Mouse (Mus musculus) heart, adult 11 months (tissue): ENCODE measurements around the gene Pipox.
A peak's percentile ranks its signal among the peaks of the same experiment; 100 is the strongest.

ENCODE experiments used
- DNase-seq: peaks from one replicate; pipeline ENCODE4 v3.0.0; 2022

Gene Pipox

DNA sequence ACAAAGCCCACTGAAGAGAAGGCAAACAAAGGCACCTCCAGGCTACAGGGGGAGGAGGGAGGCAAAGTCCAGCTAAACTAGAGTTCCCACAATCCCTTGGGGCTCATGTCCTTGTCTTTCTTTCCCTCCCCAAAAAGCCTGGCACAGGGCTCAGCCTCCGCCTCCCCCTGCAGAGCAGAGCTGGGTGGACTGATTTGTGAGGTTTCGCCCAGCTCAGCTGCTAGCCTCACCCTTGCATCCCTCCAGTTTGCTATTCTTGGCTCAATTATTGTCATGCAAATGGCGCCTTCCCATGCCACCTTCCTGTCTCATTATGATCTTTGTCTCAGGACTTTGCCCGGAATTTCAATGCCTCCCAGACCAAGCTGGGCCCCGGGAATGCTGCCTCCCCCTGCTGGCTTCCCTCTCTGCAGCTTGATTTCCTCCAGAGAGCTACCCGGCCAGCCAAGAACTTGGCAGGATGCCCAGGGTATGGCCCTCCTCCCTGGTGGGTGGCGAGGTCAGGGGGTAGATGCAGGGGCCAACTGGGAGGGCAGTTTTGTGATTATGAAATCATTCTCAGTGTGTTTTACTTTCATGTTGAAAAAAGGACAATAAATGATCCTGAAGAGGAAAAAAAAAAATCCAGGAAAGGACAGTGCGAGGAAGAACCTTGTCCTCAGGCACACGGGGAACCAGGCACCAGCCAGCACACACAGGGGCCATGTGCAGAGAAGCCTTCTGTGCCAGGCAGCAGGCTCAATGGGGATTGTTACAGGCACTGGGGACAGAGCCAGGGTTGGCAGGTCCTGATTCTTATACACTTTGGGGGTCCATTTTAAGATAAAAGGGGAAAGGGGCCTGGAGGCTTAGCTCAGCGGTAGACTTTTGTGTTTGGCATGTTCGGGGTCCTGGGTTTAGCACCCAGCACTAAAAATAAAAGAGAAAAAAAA lies at the start of gene Pipox:
Gene Pipox (minus strand): TSS at position 310 of the 932 bp plus-strand sequence.
- DNase-seq = peak; percentile 98

DNA sequence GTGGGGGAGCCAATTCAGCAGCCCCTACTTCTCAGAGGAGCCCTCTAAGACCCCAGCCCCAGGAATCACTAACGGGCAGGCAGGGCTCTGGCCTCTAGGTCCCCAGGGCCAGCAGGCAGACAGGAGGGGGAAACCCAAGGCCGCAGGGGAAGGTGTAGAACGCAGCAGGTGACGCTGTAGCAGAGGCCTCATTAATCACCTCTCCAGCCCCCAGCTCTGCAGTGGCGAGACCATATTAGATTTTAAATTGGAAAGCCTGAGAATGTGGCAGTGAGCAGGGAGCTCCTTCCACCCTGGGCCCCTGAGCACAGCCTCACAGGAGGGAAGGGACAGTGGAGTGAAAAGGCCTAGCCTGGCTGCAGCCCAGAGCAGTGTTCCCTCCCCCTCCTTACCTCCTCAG lies 48.3 kb upstream of the Pipox start:
- no peak for DNase-seq

DNA sequence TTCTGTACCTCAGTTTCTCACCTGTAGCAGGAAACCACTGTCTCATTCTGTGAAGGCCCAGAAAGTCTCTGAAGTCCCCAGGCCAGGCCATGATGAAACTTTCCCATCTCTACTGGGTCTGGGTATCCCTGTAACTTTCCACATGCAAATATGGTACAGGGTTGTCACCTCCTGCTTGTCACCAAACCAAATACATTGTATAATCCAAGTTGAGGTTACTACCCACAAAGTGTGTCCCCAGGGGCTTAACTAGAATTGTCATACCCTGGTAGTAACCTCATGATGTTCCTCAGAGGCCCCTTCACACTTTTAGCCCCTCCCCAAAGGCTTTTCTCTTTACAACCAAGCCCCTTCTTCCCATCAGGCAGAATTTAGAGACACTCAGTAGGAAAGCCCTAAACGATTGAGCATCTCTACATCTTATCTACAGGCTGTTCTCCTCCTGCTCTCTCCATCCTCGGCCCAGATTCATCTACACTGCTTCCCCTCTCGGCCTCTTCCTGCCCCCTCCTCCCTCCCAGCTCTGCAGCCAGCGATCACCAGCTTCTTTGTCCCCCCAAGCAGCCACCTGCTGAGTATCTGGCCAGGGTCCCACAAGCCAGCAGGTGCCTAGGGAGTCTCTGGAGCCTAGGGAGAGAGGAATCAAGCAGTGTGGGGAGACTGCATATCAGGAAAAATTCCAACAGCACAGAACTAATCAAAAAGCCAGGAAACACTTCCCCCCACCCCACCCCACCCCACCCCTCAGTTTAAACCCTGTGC lies 43.9 kb upstream of the Pipox start:
- DNase-seq = no peak

DNA sequence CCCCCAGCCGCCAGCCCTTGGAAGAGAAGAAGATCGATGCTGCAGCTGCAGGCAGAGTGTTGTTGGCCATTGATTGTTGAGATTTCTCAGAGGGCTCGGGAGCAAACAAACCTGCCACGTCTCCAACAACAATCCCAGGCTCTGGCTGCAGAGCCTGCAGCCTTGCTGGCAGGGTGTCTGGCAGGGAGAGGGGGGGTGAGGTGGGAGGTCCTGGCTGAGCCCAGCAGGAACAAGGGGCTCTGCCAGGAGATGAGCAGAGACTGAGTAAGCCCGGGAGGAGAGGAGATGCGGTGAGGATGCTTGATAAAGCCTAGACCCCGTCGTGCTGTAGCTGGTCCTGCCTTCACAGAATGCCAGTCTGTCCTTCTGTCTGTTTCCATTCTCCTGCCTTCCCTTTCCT lies 43.0 kb upstream of the Pipox start:
- no peak for DNase-seq

DNA sequence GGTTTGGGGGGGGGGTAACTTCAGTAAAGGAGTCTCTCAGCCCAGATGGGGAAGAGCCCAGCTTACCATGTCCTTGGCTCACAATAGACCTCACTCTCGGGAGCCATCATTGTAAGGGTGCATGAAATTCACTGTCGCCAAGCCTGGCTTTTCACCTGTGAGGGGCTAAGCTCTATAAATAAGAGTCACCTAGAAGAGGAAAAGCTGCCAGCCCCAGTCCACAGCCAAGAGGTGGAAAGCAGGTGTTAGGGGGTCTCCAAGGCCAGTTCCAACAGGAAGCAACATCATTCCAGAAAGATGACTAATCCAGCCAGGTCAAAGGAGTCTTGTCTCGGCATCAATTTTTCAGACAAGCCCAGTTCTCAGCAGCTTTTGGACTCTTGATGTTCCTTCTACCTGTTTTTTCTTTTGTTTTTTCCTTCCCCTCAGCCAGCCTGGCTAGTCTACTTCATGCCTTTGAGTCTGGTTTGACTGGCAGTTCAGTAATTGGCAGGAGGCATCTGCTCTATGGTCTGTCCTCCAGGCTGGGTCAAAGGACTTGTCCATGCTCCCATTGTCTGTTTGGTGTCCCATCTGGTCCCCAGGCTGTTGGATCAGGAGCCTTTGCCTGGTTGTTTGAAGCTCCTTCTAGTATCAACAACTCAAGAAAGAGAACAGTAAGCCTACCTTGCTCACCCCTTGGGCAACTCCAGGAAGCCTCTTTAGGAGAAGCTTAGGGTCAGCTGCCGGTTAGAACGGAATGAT lies 40.8 kb upstream of the Pipox start:
- no peak for DNase-seq

DNA sequence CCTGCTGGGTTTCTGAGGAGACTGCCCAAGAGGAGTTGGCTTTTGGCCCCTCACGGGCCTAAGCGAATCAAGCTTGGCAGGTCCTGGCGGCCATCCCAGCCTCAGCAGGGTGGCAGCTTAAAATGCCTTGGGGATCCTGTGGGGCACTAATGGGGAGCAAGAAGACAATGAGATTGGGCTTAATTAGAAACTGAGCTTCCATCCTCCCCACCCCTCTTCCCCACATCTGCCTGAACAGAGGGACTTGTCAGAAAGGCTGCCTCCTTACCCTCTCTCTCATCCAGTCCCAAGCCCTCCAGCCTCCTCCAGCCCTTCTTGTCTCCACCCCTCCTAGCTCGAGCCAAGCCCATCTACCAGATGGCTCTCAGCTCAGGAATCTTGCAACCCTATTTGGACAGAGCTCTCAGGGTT lies 40.2 kb upstream of the Pipox start:
- no peak for DNase-seq

DNA sequence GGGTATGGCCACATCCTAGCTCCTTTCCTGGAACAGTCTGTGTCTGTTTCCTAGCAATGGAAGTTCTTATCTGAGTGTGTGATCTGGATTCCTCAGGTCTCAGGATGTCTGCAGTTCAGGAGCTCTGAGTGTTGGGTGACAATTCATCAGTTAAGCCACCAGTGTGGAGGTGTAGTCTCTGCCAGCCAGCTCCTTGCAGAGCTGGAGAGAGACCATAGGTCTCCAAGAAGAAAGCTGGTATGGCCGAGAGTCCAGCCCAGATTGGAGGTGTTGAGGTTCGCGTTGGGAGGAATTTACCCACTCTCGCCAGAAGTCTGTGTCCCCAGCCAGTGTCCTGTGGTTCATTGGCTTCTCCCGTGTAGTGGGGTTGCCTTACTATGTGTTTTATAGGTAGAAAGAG lies 38.7 kb upstream of the Pipox start:
- DNase-seq = no peak

DNA sequence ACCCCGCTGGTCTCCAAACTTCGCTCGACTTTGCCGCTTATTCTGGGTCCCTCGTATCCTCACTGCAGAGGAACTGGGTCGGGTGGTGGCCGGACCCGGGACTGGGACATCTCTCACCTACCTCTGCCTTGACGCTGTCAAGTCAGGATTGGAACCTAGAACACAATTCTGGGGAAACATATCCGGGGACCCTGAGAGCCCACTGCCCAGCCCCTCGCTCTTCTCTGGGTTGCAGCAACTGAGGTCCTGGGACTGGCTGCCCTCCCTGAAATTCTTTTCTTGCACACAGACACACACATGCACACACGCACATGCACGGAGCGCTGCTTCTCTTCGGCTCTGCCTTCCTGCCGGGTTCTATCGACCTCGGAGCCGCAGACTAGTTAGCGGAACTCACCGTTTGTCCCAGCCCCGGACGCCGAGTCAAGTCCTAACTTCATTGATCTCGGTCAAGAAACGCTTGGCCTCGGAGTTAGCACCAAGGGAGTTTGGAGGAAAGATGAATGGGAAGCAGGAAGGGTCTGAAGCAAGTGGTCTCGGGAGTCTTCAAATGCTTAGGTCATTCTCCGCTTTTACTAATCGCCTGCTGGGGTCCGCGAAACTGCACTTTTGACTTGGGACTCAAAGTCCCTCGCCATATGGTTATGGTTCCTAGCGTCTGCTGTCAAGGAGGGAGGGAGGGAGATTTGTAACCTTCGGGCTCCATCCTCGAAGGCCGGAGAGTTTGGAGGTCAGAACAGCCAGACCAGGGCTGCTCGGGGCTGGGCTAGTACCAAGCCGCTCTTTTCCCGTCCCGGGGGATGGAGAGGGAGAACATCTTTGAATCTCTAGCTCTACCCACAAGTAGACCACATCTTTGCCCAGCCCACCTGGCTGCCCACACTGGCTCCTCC lies 37.9 kb upstream of the Pipox start:
- no peak for DNase-seq

DNA sequence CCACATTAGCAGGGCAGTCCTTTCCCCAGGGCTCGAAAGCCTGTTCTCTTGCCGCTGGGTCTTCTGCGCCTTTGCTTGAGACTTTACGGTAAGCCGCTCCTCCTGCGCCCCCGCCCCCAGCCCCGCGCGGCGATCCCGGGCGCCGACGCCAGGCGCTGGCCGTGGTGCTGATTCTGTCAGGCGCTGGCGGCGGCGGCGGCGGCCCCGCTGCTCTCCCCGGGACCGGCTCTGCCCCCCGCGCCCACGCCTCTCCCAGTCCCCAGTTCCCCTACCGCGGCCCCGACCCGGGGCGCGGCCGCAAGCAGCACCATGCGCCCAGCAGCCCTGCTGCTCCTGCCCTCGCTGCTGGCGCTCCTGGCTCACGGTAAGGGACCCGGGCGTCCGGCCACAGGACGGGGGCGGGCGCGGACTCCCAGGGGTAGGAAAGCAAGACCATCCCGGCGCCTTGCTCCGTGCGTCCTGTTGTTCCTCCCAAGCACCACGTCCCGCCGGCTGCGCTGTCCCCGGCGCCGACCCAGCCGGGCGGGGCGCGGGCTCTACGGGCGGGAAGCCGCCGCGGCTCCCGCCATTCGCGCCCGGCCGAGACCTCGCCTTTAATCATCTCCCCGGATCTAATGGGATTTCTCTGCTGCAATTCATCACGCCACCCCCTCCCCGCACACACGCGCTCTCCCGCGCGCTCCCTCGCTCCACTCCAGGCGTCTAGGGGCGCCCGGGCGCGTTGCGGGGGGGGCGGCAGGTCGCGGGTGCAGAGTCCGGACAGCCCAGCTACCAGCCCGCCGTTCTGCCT lies 37.0 kb upstream of the Pipox start, which contains the start of gene Sez6:
Gene Sez6 (plus strand): TSS at position 50 of the 790 bp plus-strand sequence.
- DNase-seq = peak; percentile 92

DNA sequence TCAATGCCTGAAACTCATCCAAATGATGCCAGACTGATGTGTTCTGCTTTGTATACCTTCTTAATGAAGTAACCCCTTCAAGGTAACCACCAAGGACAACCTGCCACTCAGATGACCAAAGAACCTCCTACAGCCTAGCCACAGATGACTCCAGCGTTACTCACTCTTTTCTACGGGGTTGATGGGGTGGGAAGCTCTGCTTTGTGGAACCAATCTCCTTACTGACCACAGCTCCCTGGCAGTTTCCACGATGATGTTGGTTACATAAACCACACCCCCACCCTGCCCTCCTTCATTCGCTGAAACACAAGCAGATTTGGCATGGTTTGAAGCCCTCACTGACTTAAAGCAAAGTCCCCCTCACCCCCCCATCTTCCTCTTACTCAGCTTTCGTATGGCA lies 33.9 kb upstream of the Pipox start:
- no peak for DNase-seq

DNA sequence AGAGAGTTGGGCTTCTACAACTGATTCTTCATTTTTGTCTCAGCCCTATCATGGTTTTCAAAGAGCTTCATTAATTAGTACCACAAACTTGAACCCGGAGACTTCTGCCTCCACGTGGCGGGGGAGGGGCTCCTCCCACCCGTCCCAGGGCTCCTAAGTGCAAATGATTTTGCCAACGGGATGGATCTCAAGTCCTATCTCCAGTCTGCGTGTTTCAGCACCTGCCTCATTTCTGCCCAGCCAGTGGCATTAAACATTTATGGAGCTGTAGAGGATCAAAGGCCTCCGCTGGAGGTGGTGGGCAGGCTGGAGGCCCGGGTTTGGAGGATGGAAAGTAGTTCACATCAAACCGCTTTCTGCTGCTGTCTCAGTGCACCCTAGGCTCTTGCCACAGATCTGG lies 32.8 kb upstream of the Pipox start:
- no peak for DNase-seq

DNA sequence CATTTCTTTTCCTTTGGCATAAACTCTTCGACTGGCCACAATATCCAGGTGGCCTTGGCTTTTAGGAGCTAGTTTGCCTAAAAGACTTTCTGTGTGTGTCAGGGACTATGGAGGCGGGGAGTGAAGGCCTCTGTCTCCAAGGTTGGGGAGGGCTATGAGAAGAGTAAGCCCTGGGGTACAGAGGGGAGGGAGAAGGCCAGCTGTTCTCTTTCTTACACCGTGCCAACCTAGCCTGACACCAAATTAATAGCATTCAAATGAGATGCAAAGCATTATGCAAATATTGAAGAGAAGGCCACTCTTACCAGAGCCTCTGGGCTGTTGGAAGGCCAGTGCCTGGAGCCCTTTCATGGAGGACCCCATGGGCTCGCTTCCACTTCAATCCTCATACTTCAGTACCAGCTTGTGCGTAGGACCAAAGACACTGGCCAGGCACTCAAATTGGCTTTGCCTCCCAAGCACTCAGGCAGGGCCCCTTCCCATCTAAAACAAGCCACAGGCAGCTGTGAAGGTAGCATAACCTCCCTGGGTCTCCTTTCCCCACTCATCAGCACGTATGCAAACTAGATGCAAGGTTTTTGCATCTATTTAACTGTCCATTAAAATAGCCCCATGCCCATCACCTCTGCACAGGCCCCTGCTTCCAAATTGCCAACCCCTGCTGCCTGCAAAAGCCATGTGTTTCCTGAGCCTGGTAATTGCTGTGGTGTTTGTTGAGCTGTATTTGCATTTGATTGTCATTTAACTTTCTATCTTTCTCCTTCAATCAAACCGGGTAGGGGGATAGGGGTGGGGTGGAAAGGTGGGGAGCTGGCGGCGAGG lies 32.2 kb upstream of the Pipox start:
- DNase-seq = no peak

DNA sequence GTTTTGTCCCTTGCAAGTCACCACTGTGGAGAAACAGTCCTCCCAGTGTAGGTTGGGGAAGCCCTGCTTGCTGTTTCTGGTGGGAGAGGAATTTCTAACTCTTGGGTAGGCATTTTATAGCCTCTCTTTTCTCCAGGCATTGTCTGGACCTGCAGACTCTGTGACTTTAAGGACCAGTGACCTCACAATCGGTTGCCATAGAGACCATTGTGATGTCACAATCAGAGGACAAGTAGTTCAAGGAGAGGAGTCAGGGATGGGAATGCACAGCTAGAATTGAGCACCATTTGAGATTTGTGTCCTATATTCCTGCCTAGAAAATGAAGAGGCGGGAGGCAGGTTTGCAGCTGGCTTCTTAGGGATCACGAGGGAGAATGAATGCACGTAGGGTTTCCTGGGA lies 29.4 kb upstream of the Pipox start:
- DNase-seq = no peak

DNA sequence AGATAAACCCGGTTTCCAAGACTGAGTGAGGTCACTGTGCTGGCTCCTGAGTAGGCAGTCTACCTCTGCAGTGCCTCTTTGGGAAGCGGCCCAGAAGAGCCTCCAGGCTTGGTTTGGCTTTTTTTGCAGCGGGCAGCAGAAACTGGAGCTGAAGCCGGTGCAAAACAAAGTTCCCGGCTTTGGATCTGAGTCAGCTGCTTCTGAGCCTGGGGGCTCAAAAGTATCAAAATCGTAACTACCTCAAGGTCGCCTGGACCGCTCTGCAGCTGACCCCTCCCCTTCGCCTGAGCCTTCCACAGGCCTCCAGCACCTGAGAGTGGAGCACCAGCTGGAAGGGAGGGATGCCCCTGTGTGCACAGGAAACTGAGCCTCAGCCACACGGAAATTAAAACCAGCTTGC lies 23.3 kb upstream of the Pipox start:
- no peak for DNase-seq

DNA sequence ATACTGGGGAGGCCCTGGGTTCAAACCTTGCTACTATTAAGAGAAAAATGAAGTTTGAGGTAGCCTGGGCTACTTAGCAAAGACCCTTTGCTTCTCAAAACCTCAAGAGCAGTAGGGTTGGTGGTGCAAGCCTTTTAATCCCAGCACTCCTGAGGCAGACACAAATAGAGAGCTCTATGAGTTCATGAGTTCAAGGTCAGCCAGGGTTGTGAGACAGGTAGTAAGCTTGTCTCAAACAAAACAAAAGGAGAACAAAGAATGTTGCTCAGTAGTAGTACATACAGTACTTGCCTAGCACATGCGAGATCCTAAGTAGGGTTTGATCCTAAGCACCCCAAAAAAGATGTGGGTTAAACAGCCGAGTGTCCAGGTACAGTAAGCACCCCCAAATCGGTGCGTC lies 22.8 kb upstream of the Pipox start:
- no peak for DNase-seq

DNA sequence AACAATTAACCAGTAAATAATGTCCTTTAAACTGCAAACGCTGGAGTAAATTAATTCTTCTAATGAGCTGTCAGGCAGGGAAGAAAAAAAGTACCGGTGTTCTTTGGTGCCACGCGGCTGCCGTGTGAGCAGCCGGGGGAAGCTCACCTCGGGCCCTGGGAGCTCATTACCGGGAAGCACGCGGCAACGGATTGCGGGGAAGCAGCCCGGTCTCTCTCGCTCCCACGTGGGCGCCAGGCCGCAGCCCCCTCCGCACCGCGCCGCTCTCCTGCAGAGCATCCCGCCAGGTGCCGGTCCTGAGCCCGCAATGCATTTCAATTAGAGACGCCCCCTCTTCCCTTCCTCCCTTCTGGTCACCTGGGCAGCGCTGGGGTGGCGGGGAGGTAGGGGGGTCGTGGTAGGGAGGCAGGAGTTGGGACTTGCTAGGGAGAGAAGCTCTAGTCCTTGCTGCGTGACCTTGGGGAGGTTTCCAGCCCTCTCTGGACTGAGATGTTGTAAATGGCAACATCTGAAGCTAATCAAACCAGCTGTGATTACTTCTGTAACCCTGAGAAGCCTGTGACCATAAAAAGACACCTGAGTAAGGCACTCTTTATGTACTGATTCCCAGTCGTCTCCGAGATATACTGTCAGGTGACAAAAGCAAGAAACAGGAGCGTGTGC lies 20.8 kb upstream of the Pipox start:
- DNase-seq = no peak

DNA sequence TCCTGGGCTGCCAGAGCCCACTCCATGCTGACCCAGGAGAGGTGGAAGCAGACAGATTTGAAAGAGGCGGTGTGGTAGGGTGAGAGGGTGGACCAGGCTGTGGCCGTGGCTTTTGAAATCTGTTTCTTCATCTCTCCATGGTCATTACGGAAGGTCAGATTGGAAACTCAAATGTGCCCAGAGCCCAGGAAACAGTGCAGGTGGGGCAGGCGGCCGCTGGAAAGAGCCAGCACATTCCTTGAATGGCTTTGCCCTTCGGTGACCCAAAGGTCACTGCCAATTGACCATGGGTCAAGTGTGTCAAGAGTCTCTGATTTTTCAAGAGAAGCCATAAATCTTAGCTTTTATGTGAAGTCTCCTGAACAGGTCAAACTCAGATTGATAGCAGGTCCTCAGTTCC lies 19.6 kb upstream of the Pipox start:
- no peak for DNase-seq

DNA sequence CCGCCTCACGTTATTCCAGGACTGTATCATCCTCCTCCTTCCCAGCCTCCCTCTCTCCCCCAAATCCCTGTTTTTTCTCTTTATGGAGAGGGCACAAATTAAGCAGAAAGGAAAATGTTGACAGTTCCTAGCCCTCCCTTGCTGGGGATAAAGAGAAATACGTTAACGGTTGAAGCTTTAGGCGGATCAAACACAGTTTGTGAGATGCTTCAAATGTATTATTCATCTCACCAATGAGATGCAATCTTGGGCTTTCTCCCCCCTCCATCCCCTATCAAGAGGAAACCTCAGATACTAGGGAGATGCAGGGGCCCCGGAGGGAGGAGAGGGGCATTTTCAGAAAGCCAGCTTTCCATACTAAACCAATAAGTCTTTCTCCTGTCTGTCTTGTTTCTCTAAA lies 15.9 kb upstream of the Pipox start:
- DNase-seq = no peak

DNA sequence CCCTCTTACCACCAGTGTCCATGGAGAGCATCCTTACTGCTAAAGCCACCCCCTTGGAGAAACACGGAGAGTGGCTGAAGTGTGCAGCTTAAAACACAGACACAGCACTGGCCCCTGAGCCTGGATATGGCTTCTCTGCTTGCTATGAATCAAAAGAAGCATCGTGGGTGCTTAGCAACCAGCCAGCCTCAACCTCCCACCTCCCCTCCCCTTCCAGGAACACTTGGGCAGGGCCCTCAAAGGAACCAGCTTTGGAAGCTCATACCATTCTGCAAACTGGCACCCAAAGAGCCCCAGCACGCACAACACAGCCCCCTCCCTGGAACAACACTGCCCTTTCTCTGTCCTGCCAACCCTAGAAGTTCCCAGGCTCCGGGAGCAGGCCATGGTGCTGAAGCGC lies 15.5 kb upstream of the Pipox start:
- no peak for DNase-seq

DNA sequence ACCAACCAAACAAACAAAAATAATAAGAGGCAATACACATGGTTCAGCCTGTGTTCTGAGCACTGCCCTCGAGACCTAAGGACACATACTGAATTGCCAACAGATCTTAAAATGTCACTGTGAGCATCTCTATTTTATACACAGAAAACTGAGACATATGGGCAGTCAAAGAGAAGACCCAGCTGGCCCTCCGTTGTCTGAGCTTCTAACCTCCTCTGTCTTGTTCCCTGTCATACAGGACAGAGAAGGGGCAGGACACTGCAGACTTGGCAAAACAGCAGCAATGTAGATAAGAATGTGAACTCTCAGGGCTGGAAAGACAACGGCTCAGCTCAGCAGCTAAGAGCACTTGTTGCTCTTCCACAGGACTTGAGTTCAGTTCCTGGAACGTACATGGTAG lies 14.6 kb upstream of the Pipox start:
- no peak for DNase-seq
